Mouse (Mus musculus): ENCODE results near the gene Tctn1. TPM values are rescaled to one million over a fixed set of nuclear protein-coding genes. Genes with fewer than 3 reads are reported as not detected.
"Not testable (repeated sequence)": the region's sequence is repeated elsewhere in the genome, so short reads cannot be mapped to it uniquely, and the experiment has no call there.

The Tctn1 gene
- total and polyA plus RNA-seq, 2 experiments from 2014 or later = 2.3 to 21.6 TPM

DNA sequence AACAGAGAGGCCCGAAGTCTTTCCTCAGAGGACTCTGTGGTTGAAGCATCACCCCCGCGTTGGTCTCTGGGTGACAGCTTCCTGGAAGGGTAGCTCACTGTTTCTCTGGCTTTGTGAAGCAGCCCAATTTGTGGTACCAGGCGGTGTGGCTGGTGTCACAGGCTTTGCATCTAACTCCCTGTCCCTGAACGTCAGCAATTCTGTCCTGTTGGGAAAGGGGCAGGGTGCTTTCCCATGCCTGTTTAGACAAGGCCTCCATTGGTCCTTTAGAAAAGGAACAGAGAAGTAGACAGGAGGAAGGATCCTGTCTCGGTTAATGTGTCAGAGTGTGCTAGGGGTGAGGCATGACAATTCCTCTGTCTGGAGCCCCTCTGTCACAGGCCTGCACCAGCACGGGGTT lies 45.3 kb downstream of the Tctn1 start:
- no peak for TF ChIP-seq EP300 (IDR thresholded peaks at IDR 0.05; ENCODE audit: low read depth)
- no peak for TF ChIP-seq CTCF (IDR thresholded peaks at IDR 0.05; ENCODE audit: low read depth)
- DNase-seq (ENCODE audit: low spot score) (no peak), ATAC-seq (ENCODE audit: insufficient read depth, low read depth) (no peak)
- H3K9ac ChIP-seq (replicated peaks; ENCODE audit: low read depth, low read length) = no peak overlapping the region
- no peaks in the 10 kb centered on the region for H3K27me3 ChIP-seq (ENCODE audit: control insufficient read depth, insufficient read depth, low read length)
- H3K4me3 ChIP-seq (ENCODE audit: low read depth, low read length) = no peak overlapping the region
- H3K9me3 ChIP-seq (replicated peaks; ENCODE audit: control insufficient read depth, low read length) = no peaks in the 10 kb centered on the region
- WGBS = 75% methylated on average over 7 of the region's 7 CpGs
- no peak overlapping the region for H3K27ac ChIP-seq (ENCODE audit: low read depth)
- no peak overlapping the region for H3K4me2 ChIP-seq (ENCODE audit: low read depth, low read length)
- H3K36me3 ChIP-seq (replicated peaks; ENCODE audit: control insufficient read depth, insufficient read depth, low read length) = no peaks in the 10 kb centered on the region
- no peaks in the 10 kb centered on the region for H3K4me1 ChIP-seq (ENCODE audit: control insufficient read depth, insufficient read depth)

DNA sequence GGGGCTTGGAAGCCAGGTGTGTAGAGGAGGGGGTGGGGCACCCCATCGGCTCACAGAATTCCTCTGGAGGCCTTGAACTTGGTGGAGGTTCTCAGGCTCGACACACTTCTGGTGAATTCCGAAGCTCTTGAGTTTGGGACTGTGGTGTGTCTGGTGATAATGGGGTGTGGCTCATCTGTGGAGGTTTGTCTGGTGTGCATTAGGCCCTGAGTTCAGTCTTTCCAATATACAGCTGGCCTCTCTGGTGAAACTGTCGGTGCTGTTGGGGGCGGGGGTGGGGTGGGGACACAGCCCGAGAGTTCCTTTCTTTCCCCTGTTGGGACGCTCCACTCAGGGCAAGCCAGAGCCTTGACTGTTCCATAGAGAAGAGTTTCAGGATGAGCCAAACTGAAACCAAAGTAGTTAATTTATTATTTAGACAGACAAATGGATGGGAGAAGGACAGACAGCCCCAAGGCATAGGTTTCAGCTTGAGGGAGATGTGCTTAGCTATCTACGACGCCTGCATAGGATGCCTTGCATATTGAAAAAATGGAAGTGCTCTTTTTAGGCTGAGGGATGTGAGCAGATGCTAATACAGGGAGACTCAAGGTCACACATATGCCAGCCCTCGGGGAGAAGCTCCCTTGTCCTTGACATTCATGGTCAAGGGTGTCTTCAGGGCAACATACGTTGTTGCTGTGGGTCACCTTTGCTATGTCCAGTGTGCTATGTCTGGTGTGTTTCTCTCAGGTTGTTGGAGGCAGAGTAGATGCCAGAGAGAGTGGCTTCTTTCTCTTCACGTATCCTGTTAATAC lies 46.0 kb downstream of the Tctn1 start:
- no peak overlapping the region for H3K27ac ChIP-seq (ENCODE audit: low read depth)
- H3K4me1 ChIP-seq (ENCODE audit: control insufficient read depth, insufficient read depth) = no peaks in the 10 kb centered on the region
- H3K9me3 ChIP-seq (replicated peaks; ENCODE audit: control insufficient read depth, low read length) = no peaks in the 10 kb centered on the region
- ATAC-seq (ENCODE audit: insufficient read depth, low read depth) (no peak), DNase-seq (ENCODE audit: low spot score) (no peak)
- H3K4me2 ChIP-seq (ENCODE audit: low read depth, low read length) = no peak overlapping the region
- no peak overlapping the region for H3K9ac ChIP-seq (replicated peaks; ENCODE audit: low read depth, low read length)
- no peaks in the 10 kb centered on the region for H3K27me3 ChIP-seq (ENCODE audit: control insufficient read depth, insufficient read depth, low read length)
- TF ChIP-seq EP300 (IDR thresholded peaks at IDR 0.05; ENCODE audit: low read depth) (no peak), CTCF (IDR thresholded peaks at IDR 0.05; ENCODE audit: low read depth) (no peak)
- no peaks in the 10 kb centered on the region for H3K36me3 ChIP-seq (replicated peaks; ENCODE audit: control insufficient read depth, insufficient read depth, low read length)
- WGBS = 74% methylated on average over 12 of the region's 12 CpGs
- no peak overlapping the region for H3K4me3 ChIP-seq (ENCODE audit: low read depth, low read length)

DNA sequence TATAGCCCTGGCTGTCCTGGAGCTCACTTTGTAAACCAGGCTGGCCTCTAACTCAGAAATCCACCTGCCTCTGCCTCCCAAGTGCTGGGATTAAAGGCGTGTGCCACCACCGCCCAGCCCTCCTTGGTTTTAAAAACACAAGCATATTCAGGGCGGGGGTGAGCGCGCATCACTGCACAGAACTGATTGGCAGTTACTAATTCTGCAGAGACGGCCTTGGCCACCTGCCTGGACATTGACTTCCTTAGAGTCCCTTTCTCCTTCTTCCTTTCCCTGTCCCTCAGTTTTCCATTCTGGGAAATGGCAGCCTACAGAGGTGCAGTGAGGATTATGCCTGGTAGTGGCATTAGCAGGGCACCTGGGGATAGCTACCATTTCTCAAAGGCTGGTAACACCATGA lies 46.6 kb downstream of the Tctn1 start:
- TF ChIP-seq EP300 (IDR thresholded peaks at IDR 0.05; ENCODE audit: low read depth) = no peak
- TF ChIP-seq CTCF (IDR thresholded peaks at IDR 0.05; ENCODE audit: low read depth) = no peak

GRCm38 (mm10) chr5:122213861-122214260 lies 50.4 kb downstream of the Tctn1 start:
- Histone ChIP-seq H3K9me3 (replicated peaks; ENCODE audit: control insufficient read depth, low read length) (no peaks in the 10 kb centered on the region), H3K4me1 (ENCODE audit: control insufficient read depth, insufficient read depth) (no peaks in the 10 kb centered on the region; the same call in 1 of the 2 replicates), H3K4me3 (ENCODE audit: low read depth, low read length) (no peak overlapping the region), H3K27me3 (ENCODE audit: control insufficient read depth, insufficient read depth, low read length) (no peaks in the 10 kb centered on the region), H3K4me2 (ENCODE audit: low read depth, low read length) (no peak overlapping the region), H3K9ac (replicated peaks; ENCODE audit: low read depth, low read length) (no peak overlapping the region), H3K27ac (ENCODE audit: low read depth) (no peak overlapping the region), H3K36me3 (replicated peaks; ENCODE audit: control insufficient read depth, insufficient read depth, low read length) (no peaks in the 10 kb centered on the region)
- 93% methylated on average over 6 of the region's 6 CpGs for WGBS
- DNase-seq (ENCODE audit: low spot score) = no peak
- TF ChIP-seq EP300 (IDR thresholded peaks at IDR 0.05; ENCODE audit: low read depth) (no peak), CTCF (IDR thresholded peaks at IDR 0.05; ENCODE audit: low read depth) (no peak)
- no peak for ATAC-seq (ENCODE audit: insufficient read depth, low read depth)

More for the DNA sequence above, 46.6 kb downstream of the Tctn1 start:
- Histone ChIP-seq H3K4me2 (ENCODE audit: low read depth, low read length) (no peak overlapping the region), H3K9me3 (replicated peaks; ENCODE audit: control insufficient read depth, low read length) (no peaks in the 10 kb centered on the region), H3K27me3 (ENCODE audit: control insufficient read depth, insufficient read depth, low read length) (no peaks in the 10 kb centered on the region), H3K9ac (replicated peaks; ENCODE audit: low read depth, low read length) (no peak overlapping the region), H3K36me3 (replicated peaks; ENCODE audit: control insufficient read depth, insufficient read depth, low read length) (no peaks in the 10 kb centered on the region), H3K4me1 (ENCODE audit: control insufficient read depth, insufficient read depth) (no peaks in the 10 kb centered on the region), H3K27ac (ENCODE audit: low read depth) (no peak overlapping the region), H3K4me3 (ENCODE audit: low read depth, low read length) (no peak overlapping the region)
- WGBS = 82% methylated on average over 6 of the region's 6 CpGs
- no peak for DNase-seq (ENCODE audit: low spot score)
- ATAC-seq (ENCODE audit: insufficient read depth, low read depth) = no peak

DNA sequence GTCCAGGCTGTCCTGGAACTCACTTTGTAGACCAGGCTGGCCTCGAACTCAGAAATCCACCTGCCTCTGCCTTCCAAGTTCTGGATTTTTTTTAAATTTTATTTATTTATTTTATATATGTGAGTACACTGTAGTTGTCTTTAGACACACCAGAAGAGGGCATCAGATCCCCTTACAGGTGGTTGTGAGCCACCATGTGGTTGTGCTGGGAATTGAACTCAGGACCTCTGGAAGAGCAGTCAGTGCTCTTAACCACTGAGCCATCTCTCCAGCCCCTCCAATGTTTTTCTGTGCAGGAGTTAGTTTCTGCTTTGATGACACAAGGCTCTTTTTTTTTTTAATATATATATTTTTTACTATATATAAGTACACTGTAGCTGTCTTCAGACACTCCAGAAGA lies 51.4 kb downstream of the Tctn1 start:
- H3K9ac ChIP-seq (replicated peaks; ENCODE audit: low read depth, low read length); H3K36me3 ChIP-seq (replicated peaks; ENCODE audit: control insufficient read depth, insufficient read depth, low read length); ATAC-seq (ENCODE audit: insufficient read depth, low read depth); H3K4me2 ChIP-seq (ENCODE audit: low read depth, low read length); H3K4me3 ChIP-seq (ENCODE audit: low read depth, low read length); DNase-seq (ENCODE audit: low spot score); H3K9me3 ChIP-seq (replicated peaks; ENCODE audit: control insufficient read depth, low read length); H3K27ac ChIP-seq (ENCODE audit: low read depth); H3K4me1 ChIP-seq (ENCODE audit: control insufficient read depth, insufficient read depth); H3K27me3 ChIP-seq (ENCODE audit: control insufficient read depth, insufficient read depth, low read length): not testable (repeated sequence)
- WGBS = 100% methylated on average over 1 of the region's 1 CpGs

GRCm38 (mm10) chr5:122212125-122212524 lies 52.1 kb downstream of the Tctn1 start:
- Histone ChIP-seq H3K9ac (replicated peaks; ENCODE audit: low read depth, low read length) (no peak overlapping the region), H3K27me3 (ENCODE audit: control insufficient read depth, insufficient read depth, low read length) (no peaks in the 10 kb centered on the region), H3K4me1 (ENCODE audit: control insufficient read depth, insufficient read depth) (no peaks in the 10 kb centered on the region; the same call in 1 of the 2 replicates), H3K27ac (ENCODE audit: low read depth) (no peak overlapping the region), H3K9me3 (replicated peaks; ENCODE audit: control insufficient read depth, low read length) (no peaks in the 10 kb centered on the region), H3K36me3 (replicated peaks; ENCODE audit: control insufficient read depth, insufficient read depth, low read length) (no peaks in the 10 kb centered on the region), H3K4me3 (ENCODE audit: low read depth, low read length) (no peak overlapping the region), H3K4me2 (ENCODE audit: low read depth, low read length) (no peak overlapping the region)
- TF ChIP-seq CTCF (IDR thresholded peaks at IDR 0.05; ENCODE audit: low read depth) (no peak), EP300 (IDR thresholded peaks at IDR 0.05; ENCODE audit: low read depth) (no peak)
- ATAC-seq (ENCODE audit: insufficient read depth, low read depth) = no peak
- WGBS = 80% methylated on average over 8 of the region's 8 CpGs
- DNase-seq (ENCODE audit: low spot score) = no peak
